Mouse (Mus musculus) intestine, embryonic 16.5 days (tissue): Measurements from ENCODE around the gene Hsd17b3. TPM values are rescaled to one million over a fixed set of nuclear protein-coding genes. Genes with fewer than 3 reads are reported as not detected.
A peak's percentile ranks its signal among the peaks of the same experiment; 100 is the strongest.
"Not testable (repeated sequence)": the region's sequence is repeated elsewhere in the genome, so short reads cannot be mapped to it uniquely, and the experiment has no call there.

Source experiments
- ATAC-seq: fragments of 200-750 bp; cut with Nextera tagmentation; 2 replicates; pipeline ENCODE4 v1.8.0; 2017; ENCODE audit warnings: moderate TSS enrichment, moderate library complexity
- H3K27ac ChIP-seq: fragments of 300-500 bp; sonication (generic); 2 replicates; pipeline ENCODE4 v1.5.1; 2014; ENCODE audit warnings: mild to moderate bottlenecking, low read length
- H3K27me3 ChIP-seq: fragments of 300-500 bp; sonication (generic); replicated peaks from 2 replicates; pipeline ENCODE4 v1.6.1; 2014; ENCODE audit warnings: low read length, control low read depth, mixed read lengths; ENCODE audit not compliant: control insufficient read depth, insufficient read depth
- H3K36me3 ChIP-seq: fragments of 300-500 bp; sonication (generic); 2 replicates; pipeline ENCODE4 v1.6.1; 2014; ENCODE audit warnings: low read length, control low read depth; ENCODE audit not compliant: control insufficient read depth, insufficient read depth
- H3K4me1 ChIP-seq: fragments of 300-500 bp; sonication (generic); 2 replicates; pipeline ENCODE4 v1.6.1; 2014; ENCODE audit warnings: low read length, control low read depth, mixed read lengths; ENCODE audit not compliant: control insufficient read depth, insufficient read depth
- H3K4me2 ChIP-seq: fragments of 300-500 bp; sonication (generic); 2 replicates; pipeline ENCODE4 v1.6.1; 2014; ENCODE audit warnings: low read depth, low read length, control low read depth
- H3K4me3 ChIP-seq: fragments of 300-500 bp; sonication (generic); 2 replicates; pipeline ENCODE4 v1.5.1; 2014; ENCODE audit warnings: mild to moderate bottlenecking, low read length
- H3K9ac ChIP-seq: fragments of 300-500 bp; sonication (generic); 2 replicates; pipeline ENCODE4 v1.6.1; 2014; ENCODE audit warnings: low read depth, low read length
- H3K9me3 ChIP-seq: fragments of 300-500 bp; sonication (generic); 2 replicates; pipeline ENCODE4 v1.6.1; 2016; ENCODE audit warnings: low read length, control low read depth; ENCODE audit not compliant: control insufficient read depth
- WGBS: fragments of 180-500 bp; shearing (Covaris S2); extraction: QIAGEN DNeasy Blood & Tissue Kit; methylation state at CpG from one replicate; pipeline ENCODE4 v1.1.7; 2014; 5-methylcytosine and 5-hydroxymethylcytosine counted together
- polyA plus RNA-seq: library from polyadenylated mRNA; unstranded; fragments of >200 nt; fragmentation: Nextera tagmentation; extraction: Ambion mirVana; gene quantifications from 2 replicates; pipeline ENCODE4 v1.2.1, GENCODE M21; 2015

Hsd17b3 gene
- polyA plus RNA-seq, 1 experiment from 2014 or later, result not detected

GRCm38 (mm10) chr13:64060935-64061506, 28.0 kb downstream of the Hsd17b3 start:
- H3K4me3 ChIP-seq, result no peak overlapping the region
- H3K9me3 ChIP-seq, result no peaks in the 10 kb centered on the region
- ATAC-seq, result no peak
- H3K4me1 ChIP-seq, result no peaks in the 10 kb centered on the region
- no peaks in the 10 kb centered on the region for H3K36me3 ChIP-seq
- no peaks in the 10 kb centered on the region for H3K27me3 ChIP-seq
- no peak overlapping the region for H3K9ac ChIP-seq
- H3K4me2 ChIP-seq, result no peak overlapping the region
- no peak overlapping the region for H3K27ac ChIP-seq
- WGBS, result 81% methylated on average over 5 of the region's 5 CpGs

- peak; percentile 95 for ATAC-seq
- no peaks in the 10 kb centered on the region for H3K27me3 ChIP-seq
- WGBS, result 53% methylated on average over 1 of the region's 1 CpGs
Observed at GRCm38 (mm10) chr13:64053959-64054358, 35.1 kb downstream of the Hsd17b3 start.

DNA sequence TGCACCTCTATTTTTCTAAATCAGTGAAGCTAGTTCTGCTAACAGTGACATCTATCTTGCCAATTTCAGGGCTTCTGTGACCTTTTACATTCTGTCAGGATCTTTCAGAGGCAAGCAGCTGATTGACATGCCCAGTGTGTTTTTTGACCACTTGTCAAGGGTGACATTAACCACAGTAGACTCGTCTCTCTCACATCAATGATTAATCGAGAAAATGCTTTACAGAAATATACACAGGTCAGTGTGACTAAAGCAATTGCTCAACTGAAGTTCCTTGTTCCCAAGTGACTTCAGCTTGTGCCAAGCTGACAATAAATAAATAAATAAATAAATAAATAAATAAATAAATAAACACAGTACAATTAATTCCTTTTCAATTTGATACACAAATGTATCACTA, 36.7 kb downstream of the Hsd17b3 start:
- not testable (repeated sequence) for ATAC-seq

More at GRCm38 (mm10) chr13:64053959-64054358, 35.1 kb downstream of the Hsd17b3 start:
- no peaks in the 10 kb centered on the region for H3K36me3 ChIP-seq
- peaks cover 13% of the 10 kb centered on the region; the same call in 1 of the 2 replicates for H3K9me3 ChIP-seq
- H3K4me3 ChIP-seq, result no peak overlapping the region
- no peak overlapping the region for H3K9ac ChIP-seq
- H3K4me1 ChIP-seq, result no peaks in the 10 kb centered on the region
- H3K27ac ChIP-seq, result no peak overlapping the region
- no peak overlapping the region for H3K4me2 ChIP-seq

GRCm38 (mm10) chr13:64050895-64051294, 38.1 kb downstream of the Hsd17b3 start:
- H3K4me1 ChIP-seq, result no peaks in the 10 kb centered on the region
- 74% methylated on average over 4 of the region's 4 CpGs for WGBS
- no peak for ATAC-seq
- H3K4me3 ChIP-seq, result no peak overlapping the region
- H3K27ac ChIP-seq, result no peak overlapping the region
- H3K4me2 ChIP-seq, result no peak overlapping the region
- H3K9ac ChIP-seq, result no peak overlapping the region
- H3K27me3 ChIP-seq, result no peaks in the 10 kb centered on the region
- H3K9me3 ChIP-seq, result peaks cover 13% of the 10 kb centered on the region; the same call in 1 of the 2 replicates
- no peaks in the 10 kb centered on the region for H3K36me3 ChIP-seq

More for the DNA sequence above, 36.7 kb downstream of the Hsd17b3 start:
- not testable (repeated sequence) for H3K36me3 ChIP-seq, H3K9ac ChIP-seq, H3K4me3 ChIP-seq, H3K4me1 ChIP-seq, H3K4me2 ChIP-seq, H3K27ac ChIP-seq, H3K27me3 ChIP-seq
- H3K9me3 ChIP-seq, result peaks cover 13% of the 10 kb centered on the region; the same call in 1 of the 2 replicates
- 84% methylated on average over 2 of the region's 2 CpGs for WGBS

- Histone ChIP-seq H3K27ac (no peak overlapping the region), H3K4me3 (no peak overlapping the region), H3K9ac (no peak overlapping the region), H3K27me3 (no peaks in the 10 kb centered on the region), H3K4me1 (no peaks in the 10 kb centered on the region), H3K36me3 (no peaks in the 10 kb centered on the region), H3K9me3 (peaks cover 10% of the 10 kb centered on the region; the same call in 1 of the 2 replicates), H3K4me2 (no peak overlapping the region)
- ATAC-seq, result no peak
Observed at GRCm38 (mm10) chr13:64049535-64049934, 39.5 kb downstream of the Hsd17b3 start.

DNA sequence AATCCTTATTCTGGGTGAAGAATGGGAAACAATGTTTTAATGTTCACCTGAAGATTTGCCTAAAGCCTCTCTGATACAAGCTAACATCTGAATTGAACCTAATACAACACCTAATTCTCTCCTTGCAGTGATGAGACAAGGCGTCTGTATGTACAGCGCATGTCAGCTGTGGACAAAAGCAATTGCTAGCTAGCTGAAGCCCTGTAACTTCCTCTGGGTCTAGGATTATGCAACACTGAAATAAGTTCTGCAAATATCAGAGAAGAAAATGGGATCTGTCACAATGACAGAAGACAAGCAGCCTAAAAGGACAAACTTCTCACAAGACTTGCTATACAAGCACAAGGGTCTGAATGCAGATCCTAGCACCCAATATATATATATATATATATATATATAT, 40.6 kb downstream of the Hsd17b3 start:
- no peak overlapping the region for H3K27ac ChIP-seq

GRCm38 (mm10) chr13:64039976-64040375, 49.1 kb downstream of the Hsd17b3 start:
- ATAC-seq, result peak; percentile 9; the same call in 1 of the 2 replicates
- Histone ChIP-seq H3K4me3 (no peak overlapping the region), H3K9ac (no peak overlapping the region), H3K36me3 (no peaks in the 10 kb centered on the region), H3K9me3 (no peaks in the 10 kb centered on the region), H3K27ac (peak overlapping the region; percentile 65), H3K4me2 (no peak overlapping the region), H3K4me1 (peaks cover 15% of the 10 kb centered on the region), H3K27me3 (no peaks in the 10 kb centered on the region)
- 36% methylated on average over 10 of the region's 10 CpGs for WGBS

More for the DNA sequence above, 40.6 kb downstream of the Hsd17b3 start:
- no peaks in the 10 kb centered on the region for H3K4me1 ChIP-seq
- 90% methylated on average over 2 of the region's 2 CpGs for WGBS
- no peak overlapping the region for H3K9ac ChIP-seq
- no peak overlapping the region for H3K4me2 ChIP-seq
- H3K9me3 ChIP-seq, result peaks cover 7% of the 10 kb centered on the region; the same call in 1 of the 2 replicates
- no peaks in the 10 kb centered on the region for H3K27me3 ChIP-seq
- no peak overlapping the region for H3K4me3 ChIP-seq
- no peak for ATAC-seq
- H3K36me3 ChIP-seq, result no peaks in the 10 kb centered on the region

- no peak overlapping the region for H3K9ac ChIP-seq
- no peak overlapping the region for H3K4me3 ChIP-seq
- no peak for ATAC-seq
- H3K4me1 ChIP-seq, result peaks cover 16% of the 10 kb centered on the region
- no peaks in the 10 kb centered on the region for H3K9me3 ChIP-seq
- H3K4me2 ChIP-seq, result no peak overlapping the region
- no peaks in the 10 kb centered on the region for H3K27me3 ChIP-seq
- H3K27ac ChIP-seq, result no peak overlapping the region
- no peaks in the 10 kb centered on the region for H3K36me3 ChIP-seq
Observed at GRCm38 (mm10) chr13:64038114-64038513, 50.9 kb downstream of the Hsd17b3 start.

- Histone ChIP-seq H3K27me3 (no peaks in the 10 kb centered on the region), H3K4me3 (no peak overlapping the region), H3K4me1 (peaks cover 16% of the 10 kb centered on the region), H3K4me2 (no peak overlapping the region), H3K9me3 (no peaks in the 10 kb centered on the region), H3K36me3 (no peaks in the 10 kb centered on the region), H3K27ac (no peak overlapping the region), H3K9ac (no peak overlapping the region)
- WGBS, result 24% methylated on average over 13 of the region's 13 CpGs
- ATAC-seq, result peak; percentile 78
Observed at GRCm38 (mm10) chr13:64036079-64037011, 52.7 kb downstream of the Hsd17b3 start.
